In the genomic region with DNA sequence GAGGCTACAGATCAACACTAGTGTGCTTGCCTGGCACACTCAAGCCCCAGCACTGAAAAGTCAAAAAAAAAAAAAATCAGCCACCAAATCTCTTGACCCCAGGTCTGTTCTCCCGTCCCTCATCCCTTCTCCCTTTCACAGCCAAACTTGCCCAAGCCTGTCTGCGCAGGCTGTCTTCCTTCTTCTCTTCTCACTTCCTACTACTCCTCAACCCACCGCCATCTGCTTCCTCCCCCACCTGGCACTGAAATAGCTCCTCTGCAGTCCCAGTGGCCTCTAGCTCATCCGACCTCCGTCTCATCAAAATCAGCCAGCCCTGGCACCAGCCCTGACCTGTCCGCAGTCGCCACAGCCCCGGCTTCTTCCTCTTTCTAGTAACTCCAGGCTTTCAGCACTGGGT, we compare ENCODE assay signal across 12 mouse cellular contexts. TPM values are rescaled to one million over a fixed set of nuclear protein-coding genes. Genes with fewer than 3 reads are reported as not detected.
DNase-seq lines count a peak whose midpoint lies in the region; ATAC-seq lines count a peak whose summit lies in the region.
"Had no signal": no experiment of that assay in that cellular context is flagged by ENCODE, and none has a peak within 500 bp of the region (broad histone marks: within the 10 kb centered on the region; RNA-seq: fewer than 3 reads in every experiment).

No protein-coding gene starts in this region.

- no peaks in the 10 kb centered on the region for H3K36me3 ChIP-seq in megakaryocyte, embryonic 14.5 days (replicated peaks; ENCODE audit: low read length)
- no peaks in the 10 kb centered on the region for H3K36me3 ChIP-seq in forebrain, embryonic 15.5 days

- WGBS in forebrain, embryonic 15.5 days, result 69% methylated on average over 8 of the region's 8 CpGs

- H3K4me1 ChIP-seq in megakaryocyte, embryonic 14.5 days, result peaks cover 16% of the 10 kb centered on the region
- H3K4me1 ChIP-seq in forebrain, embryonic 15.5 days, result no peaks in the 10 kb centered on the region

- no peak overlapping the region for H3K9ac ChIP-seq in forebrain, embryonic 15.5 days (replicated peaks)
- H3K9ac ChIP-seq: liver, embryonic 14.5 days had no signal

- no peak for ATAC-seq in forebrain, embryonic 15.5 days (replicated peaks)
- ATAC-seq: intestine, embryonic 16.5 days had no signal

- H3K27me3 ChIP-seq in megakaryocyte, embryonic 14.5 days (replicated peaks), result peaks cover 35% of the 10 kb centered on the region
- H3K27me3 ChIP-seq in forebrain, embryonic 15.5 days, result no peaks in the 10 kb centered on the region

- peak; percentile 60 to 67 for DNase-seq in cerebellum, postnatal 25 days
- DNase-seq in cerebellum, adult 8-10 months, result no peak
- peak; percentile 77 for DNase-seq in 416B (ENCODE audit: low read depth)
- DNase-seq in frontal cortex, postnatal 25 days (ENCODE audit: low spot score in 2 of 2), result peak; percentile 42 to 56
- no peak for DNase-seq in adrenal gland, postnatal 4 days (ENCODE audit: low spot score in 2 of 2)
- no peak for DNase-seq in adrenal gland, postnatal 36 days
- DNase-seq: adrenal gland, postnatal 14 days had no signal

- H3K27ac ChIP-seq in forebrain, embryonic 15.5 days (replicated peaks), result no peak overlapping the region
- H3K27ac ChIP-seq: liver, embryonic 14.5 days had no signal

- peak overlapping the region; percentile 65 for H3K4me3 ChIP-seq in megakaryocyte, embryonic 14.5 days (replicated peaks)
- H3K4me3 ChIP-seq in forebrain, embryonic 15.5 days, result no peak overlapping the region
- H3K4me3 ChIP-seq: erythroblast, embryonic 14.5 days had no signal

- peaks cover 14% of the 10 kb centered on the region for H3K9me3 ChIP-seq in megakaryocyte, embryonic 14.5 days
- H3K9me3 ChIP-seq in forebrain, embryonic 15.5 days, result no peaks in the 10 kb centered on the region

- H3K4me2 ChIP-seq in forebrain, embryonic 15.5 days (replicated peaks), result no peak overlapping the region

RNA-seq across cellular contexts. Expression of a gene that starts 12.2 kb away (rescaled TPM):
- polyA plus RNA-seq in megakaryocyte, embryonic 14.5 days (2012; ENCODE audit: insufficient read depth, low replicate concordance), result 44.1 and 83.5 TPM in 2 replicates
- 4.6 and 5.8 TPM in 2 replicates for polyA plus RNA-seq in forebrain, embryonic 15.5 days (2015; fragmentation: Nextera tagmentation; extraction: Ambion mirVana)
- 1 to 10 TPM; 4.2 to 4.7 TPM for total RNA-seq in adrenal gland, postnatal 4 days (2021)
- total RNA-seq in adrenal gland, postnatal 36 days (2021), result 1 to 10 TPM; 4.9 to 5.8 TPM

RNA-seq across cellular contexts. Expression of a gene that starts 21.5 kb away (rescaled TPM):
- polyA plus RNA-seq in megakaryocyte, embryonic 14.5 days (2012; ENCODE audit: insufficient read depth, low replicate concordance), result 8.6 TPM in 2 replicates
- polyA plus RNA-seq in forebrain, embryonic 15.5 days (2015; fragmentation: Nextera tagmentation; extraction: Ambion mirVana), result 4.3 and 4.7 TPM in 2 replicates
- total RNA-seq in adrenal gland, postnatal 4 days (2021), result 10 to 100 TPM; 49.0 to 59.7 TPM
- total RNA-seq in adrenal gland, postnatal 36 days (2021), result 10 to 100 TPM; 38.6 to 41.5 TPM

RNA-seq across cellular contexts. Expression of a gene that starts 44.0 kb away (rescaled TPM):
- 0.45 TPM in 1 of 2 replicates, not detected in the other for polyA plus RNA-seq in megakaryocyte, embryonic 14.5 days (2012; ENCODE audit: insufficient read depth, low replicate concordance)
- polyA plus RNA-seq in forebrain, embryonic 15.5 days (2015; fragmentation: Nextera tagmentation; extraction: Ambion mirVana), result 17.4 and 19.5 TPM in 2 replicates
- 100 to 1,000 TPM; 105 to 109 TPM for total RNA-seq in adrenal gland, postnatal 4 days (2021)
- total RNA-seq in adrenal gland, postnatal 36 days (2021), result 100 to 1,000 TPM; 187 to 222 TPM
- polyA plus RNA-seq: erythroblast, embryonic 14.5 days had no signal

RNA-seq across cellular contexts. Expression of a gene that starts 58.6 kb away (rescaled TPM):
- 83.4 and 214 TPM in 2 replicates for polyA plus RNA-seq in megakaryocyte, embryonic 14.5 days (2012; ENCODE audit: insufficient read depth, low replicate concordance)
- polyA plus RNA-seq in forebrain, embryonic 15.5 days (2015; fragmentation: Nextera tagmentation; extraction: Ambion mirVana), result 18.1 and 18.8 TPM in 2 replicates
- total RNA-seq in adrenal gland, postnatal 4 days (2021), result 10 to 100 TPM; 69.9 to 71.5 TPM
- 10 to 100 TPM; 25.7 to 28.5 TPM for total RNA-seq in adrenal gland, postnatal 36 days (2021)

Comparison
In these comparisons a context has a peak if more than half of its experiments do, and no peak if none do; other contexts are left out.
1. DNase-seq: peak in cerebellum, postnatal 25 days (2 of 2), 416B (single experiment) and frontal cortex, postnatal 25 days (2 of 2); none in cerebellum, adult 8-10 months (single experiment), adrenal gland, postnatal 4 days (0 of 2) and adrenal gland, postnatal 36 days (0 of 2).